Mouse (Mus musculus): ENCODE results near the gene 4931428L18Rik. TPM values are rescaled to one million over a fixed set of nuclear protein-coding genes. Genes with fewer than 3 reads are reported as not detected.

Gene 4931428L18Rik
- polyA plus RNA-seq, 1 experiment, result 0.09 TPM

GRCm38 (mm10) chr1:31190237-31190866, 32.1 kb downstream of the 4931428L18Rik start:
- TF ChIP-seq MYOG (IDR thresholded peaks at IDR 0.05; ENCODE audit: control insufficient read depth, extremely low read depth, insufficient read length), result no peak
- no peaks in the 10 kb centered on the region for H3K79me3 ChIP-seq (ENCODE audit: low read depth)

GRCm38 (mm10) chr1:31178264-31178663, 44.2 kb downstream of the 4931428L18Rik start:
- no peaks in the 10 kb centered on the region for H3K79me2 ChIP-seq (ENCODE audit: control insufficient read depth, insufficient read depth)
- no peak for TF ChIP-seq USF1 (IDR thresholded peaks at IDR 0.05; ENCODE audit: low read depth)

More at GRCm38 (mm10) chr1:31190237-31190866, 32.1 kb downstream of the 4931428L18Rik start:
- Histone ChIP-seq H3ac (ENCODE audit: control insufficient read depth, insufficient read length, low read depth) (no peak overlapping the region), H3K27me3 (ENCODE audit: control insufficient read depth, insufficient read depth, insufficient read length) (no peaks in the 10 kb centered on the region), H3K79me2 (ENCODE audit: control insufficient read depth, insufficient read depth) (no peaks in the 10 kb centered on the region), H3K4me3 (ENCODE audit: insufficient read depth, poor library complexity, severe bottlenecking) (no peak overlapping the region), H3K36me3 (ENCODE audit: control insufficient read depth, insufficient read depth) (no peaks in the 10 kb centered on the region)

GRCm38 (mm10) chr1:31176101-31176500, 46.4 kb downstream of the 4931428L18Rik start, which contains the start of gene Lgsn:
Gene Lgsn, plus strand, starts transcription at chr1:31176401.
- Histone ChIP-seq H3K27me3 (ENCODE audit: control insufficient read depth, insufficient read depth, insufficient read length) (no peaks in the 10 kb centered on the region), H3ac (ENCODE audit: control insufficient read depth, insufficient read length, low read depth) (no peak within 1 kb of the TSS), H3K79me2 (ENCODE audit: control insufficient read depth, insufficient read depth) (no peaks in the 10 kb centered on the region), H3K36me3 (ENCODE audit: control insufficient read depth, insufficient read depth) (no peaks in the 10 kb centered on the region), H3K79me3 (ENCODE audit: low read depth) (no peaks in the 10 kb centered on the region), H3K4me3 (ENCODE audit: insufficient read depth, poor library complexity, severe bottlenecking) (no peak within 1 kb of the TSS)
- TF ChIP-seq CTCF (IDR thresholded peaks at IDR 0.05; ENCODE audit: control insufficient read depth, insufficient read depth, insufficient read length) (no peak), MYOG (IDR thresholded peaks at IDR 0.05; ENCODE audit: control insufficient read depth, extremely low read depth, insufficient read length) (no peak), FOSL1 (IDR thresholded peaks at IDR 0.05; ENCODE audit: insufficient read depth, low read length, poor library complexity, severe bottlenecking) (no peak), MAX (IDR thresholded peaks at IDR 0.05) (no peak)

More at GRCm38 (mm10) chr1:31178264-31178663, 44.2 kb downstream of the 4931428L18Rik start:
- H3K4me3 ChIP-seq (ENCODE audit: insufficient read depth, poor library complexity, severe bottlenecking), result no peak overlapping the region
- H3K36me3 ChIP-seq (ENCODE audit: control insufficient read depth, insufficient read depth), result no peaks in the 10 kb centered on the region
- H3ac ChIP-seq (ENCODE audit: control insufficient read depth, insufficient read length, low read depth), result no peak overlapping the region
- H3K27me3 ChIP-seq (ENCODE audit: control insufficient read depth, insufficient read depth, insufficient read length), result no peaks in the 10 kb centered on the region
- no peaks in the 10 kb centered on the region for H3K79me3 ChIP-seq (ENCODE audit: low read depth)

- Histone ChIP-seq H3K27me3 (ENCODE audit: control insufficient read depth, insufficient read depth, insufficient read length) (no peaks in the 10 kb centered on the region), H3K79me2 (ENCODE audit: control insufficient read depth, insufficient read depth) (no peaks in the 10 kb centered on the region), H3K36me3 (ENCODE audit: control insufficient read depth, insufficient read depth) (no peaks in the 10 kb centered on the region), H3K79me3 (ENCODE audit: low read depth) (no peaks in the 10 kb centered on the region), H3ac (ENCODE audit: control insufficient read depth, insufficient read length, low read depth) (no peak overlapping the region), H3K4me3 (ENCODE audit: insufficient read depth, poor library complexity, severe bottlenecking) (no peak overlapping the region)
- no peak for TF ChIP-seq FOSL1 (IDR thresholded peaks at IDR 0.05; ENCODE audit: insufficient read depth, low read length, poor library complexity, severe bottlenecking)
- TF ChIP-seq MYOG (IDR thresholded peaks at IDR 0.05; ENCODE audit: control insufficient read depth, extremely low read depth, insufficient read length), result no peak
- no peak for TF ChIP-seq CTCF (IDR thresholded peaks at IDR 0.05; ENCODE audit: control insufficient read depth, insufficient read depth, insufficient read length)
- TF ChIP-seq CEBPB (IDR thresholded peaks at IDR 0.05; ENCODE audit: low read depth), result no peak
- TF ChIP-seq USF1 (IDR thresholded peaks at IDR 0.05; ENCODE audit: low read depth), result no peak
- TF ChIP-seq MAX (IDR thresholded peaks at IDR 0.05), result no peak
- no peak for TF ChIP-seq MYOD1 (IDR thresholded peaks at IDR 0.05; ENCODE audit: control insufficient read depth, insufficient read length, low read depth)
Observed at GRCm38 (mm10) chr1:31175401-31175800, 47.1 kb downstream of the 4931428L18Rik start.

- Histone ChIP-seq H3K27me3 (ENCODE audit: control insufficient read depth, insufficient read depth, insufficient read length) (no peaks in the 10 kb centered on the region), H3K4me3 (ENCODE audit: insufficient read depth, poor library complexity, severe bottlenecking) (no peak overlapping the region), H3K79me3 (ENCODE audit: low read depth) (no peaks in the 10 kb centered on the region), H3ac (ENCODE audit: control insufficient read depth, insufficient read length, low read depth) (no peak overlapping the region), H3K36me3 (ENCODE audit: control insufficient read depth, insufficient read depth) (no peaks in the 10 kb centered on the region), H3K79me2 (ENCODE audit: control insufficient read depth, insufficient read depth) (no peaks in the 10 kb centered on the region)
- no peak for TF ChIP-seq FOSL1 (IDR thresholded peaks at IDR 0.05; ENCODE audit: insufficient read depth, low read length, poor library complexity, severe bottlenecking)
- TF ChIP-seq MYOD1 (IDR thresholded peaks at IDR 0.05; ENCODE audit: control insufficient read depth, insufficient read length, low read depth), result no peak
- TF ChIP-seq CTCF (IDR thresholded peaks at IDR 0.05; ENCODE audit: control insufficient read depth, insufficient read depth, insufficient read length), result no peak
- TF ChIP-seq MYOG (IDR thresholded peaks at IDR 0.05; ENCODE audit: control insufficient read depth, extremely low read depth, insufficient read length), result no peak
- no peak for TF ChIP-seq MAX (IDR thresholded peaks at IDR 0.05)
- TF ChIP-seq CEBPB (IDR thresholded peaks at IDR 0.05; ENCODE audit: low read depth), result no peak
- no peak for TF ChIP-seq USF1 (IDR thresholded peaks at IDR 0.05; ENCODE audit: low read depth)
Observed at GRCm38 (mm10) chr1:31165326-31166121, 57.0 kb downstream of the 4931428L18Rik start.

All from C2C12 (cell line).